Mouse (Mus musculus) forebrain, embryonic 15.5 days (tissue): Measurements from ENCODE around the gene Smad1. TPM values are rescaled to one million over a fixed set of nuclear protein-coding genes. Genes with fewer than 3 reads are reported as not detected.

Experiments used
- ATAC-seq: fragments of 200-750 bp; cut with Nextera tagmentation; replicated peaks from 2 replicates; pipeline ENCODE4 v1.8.0; 2017; ENCODE audit warnings: mild to moderate bottlenecking, moderate TSS enrichment, moderate library complexity
- H3K27ac ChIP-seq: fragments of 300-500 bp; sonication (generic); replicated peaks from 2 replicates; pipeline ENCODE4 v1.5.1; 2015; ENCODE audit warnings: mild to moderate bottlenecking, inconsistent platforms
- H3K27me3 ChIP-seq: fragments of 300-500 bp; sonication (generic); 2 replicates; pipeline ENCODE4 v1.6.1; 2015; ENCODE audit warnings: inconsistent platforms
- H3K36me3 ChIP-seq: fragments of 300-500 bp; sonication (generic); 2 replicates; pipeline ENCODE4 v1.6.1; 2015; ENCODE audit warnings: mild to moderate bottlenecking, inconsistent platforms
- H3K4me1 ChIP-seq: fragments of 300-500 bp; sonication (generic); 2 replicates; pipeline ENCODE4 v1.6.1; 2015; ENCODE audit warnings: inconsistent platforms
- H3K4me2 ChIP-seq: fragments of 300-500 bp; sonication (generic); replicated peaks from 2 replicates; pipeline ENCODE4 v1.6.1; 2015; ENCODE audit warnings: mild to moderate bottlenecking, inconsistent platforms
- H3K4me3 ChIP-seq: fragments of 300-500 bp; sonication (generic); 2 replicates; pipeline ENCODE4 v1.5.1; 2015; ENCODE audit warnings: mild to moderate bottlenecking, inconsistent platforms
- H3K9ac ChIP-seq: fragments of 300-500 bp; sonication (generic); replicated peaks from 2 replicates; pipeline ENCODE4 v1.6.1; 2015; ENCODE audit warnings: mild to moderate bottlenecking, inconsistent platforms
- H3K9me3 ChIP-seq: fragments of 300-500 bp; sonication (generic); 2 replicates; pipeline ENCODE4 v1.6.1; 2016; ENCODE audit warnings: inconsistent platforms
- WGBS: fragments of 180-500 bp; shearing (Covaris S2); methylation state at CpG from one replicate; pipeline ENCODE4 v1.1.7; 2015; ENCODE audit warnings: mixed read lengths; 5-methylcytosine and 5-hydroxymethylcytosine counted together
- polyA plus RNA-seq: library from polyadenylated mRNA; unstranded; fragments of >200 nt; fragmentation: Nextera tagmentation; extraction: Ambion mirVana; gene quantifications from 2 replicates; pipeline ENCODE4 v1.2.1, GENCODE M21; 2015

Gene Smad1
- polyA plus RNA-seq, 1 experiment from 2014 or later, result 63.6 TPM

- Histone ChIP-seq H3K27me3 (no peaks in the 10 kb centered on the region), H3K36me3 (no peaks in the 10 kb centered on the region), H3K9me3 (no peaks in the 10 kb centered on the region), H3K27ac (no peak overlapping the region), H3K9ac (no peak overlapping the region), H3K4me3 (no peak overlapping the region), H3K4me1 (peaks cover 29% of the 10 kb centered on the region), H3K4me2 (no peak overlapping the region)
- WGBS, result 74% methylated on average over 2 of the region's 2 CpGs
- no peak for ATAC-seq
Measured at GRCm38 (mm10) chr8:79288681-79289080, 110.6 kb downstream of the Smad1 start.

Other genes with a start within 250 kb of the Smad1 start
- not detected in 2 replicates for gene 1700011L22Rik, start 150.9 kb downstream of the Smad1 start, polyA plus RNA-seq
- gene Mmaa, start 104.6 kb downstream of the Smad1 start, polyA plus RNA-seq, result 25.6 and 26.2 TPM in 2 replicates
- 13.7 and 13.9 TPM in 2 replicates for gene Otud4, start 240.1 kb upstream of the Smad1 start, polyA plus RNA-seq